Mouse (Mus musculus) left cerebral cortex, adult 2 months (tissue): ENCODE measurements around the gene Gm17783. TPM values are rescaled to one million over a fixed set of nuclear protein-coding genes. Genes with fewer than 3 reads are reported as not detected.
"Not testable (repeated sequence)": the region's sequence is repeated elsewhere in the genome, so short reads cannot be mapped to it uniquely, and the experiment has no call there.

ENCODE experiments used
- DNase-seq, 2 experiments: peaks; one replicate each; pipeline ENCODE4 v3.0.0; 2021 to 2022; ENCODE audit warnings: low spot score in 2 of 2, mixed read lengths in 1 of 2; ENCODE audit errors: extremely low spot score in 1 of 2
- H3K27ac ChIP-seq: fragments of 200-600 bp; 2 replicates; pipeline ENCODE4 v1.8.1; 2022
- H3K4me3 ChIP-seq: fragments of 200-600 bp; 2 replicates; pipeline ENCODE4 v1.8.1; 2022
- CTCF ChIP-seq: fragments of 200-600 bp; IDR thresholded peaks from 2 replicates; pipeline ENCODE4 v1.8.1; 2022; ENCODE audit warnings: antibody characterized with exemption, mild to moderate bottlenecking, moderate library complexity
- intact Hi-C: fragments of 180-260 bp; cut with DNase I; formaldehyde crosslinking; loops from one replicate; pipeline ENCODE4 v1.15.1; 2025
- total RNA-seq, 2 experiments: library from RNA; stranded (reverse); gene quantifications; 2 replicates each; pipeline ENCODE4 v1.2.3; 2021

Gm17783 gene
- total RNA-seq, 2 experiments from 2014 or later: not detected

- no peak for TF ChIP-seq CTCF
- no peak overlapping the region for H3K27ac ChIP-seq
- H3K4me3 ChIP-seq: no peak overlapping the region
- intact Hi-C loops: no loop called here
- DNase-seq: no peak
Observed at GRCm38 (mm10) chr16:45476991-45477390, 54.9 kb downstream of the Gm17783 start.

GRCm38 (mm10) chr16:45471836-45472235 is 60.0 kb downstream of the Gm17783 start:
- H3K4me3 ChIP-seq, H3K27ac ChIP-seq, DNase-seq, intact Hi-C loops: not testable (repeated sequence)

Other genes starting within 250 kb of the Gm17783 start
- gene Cd200, start 123.0 kb downstream of the Gm17783 start, total RNA-seq: 100 to 1,000 TPM in 1 of 2 experiments, 10 to 100 TPM in 1; 96.4 to 107 TPM
- gene Gm609, start 39.1 kb downstream of the Gm17783 start, total RNA-seq: under 1 TPM; 0.16 to 0.43 TPM
- not detected for gene Slc9c1, start 3.3 kb upstream of the Gm17783 start, total RNA-seq
- gene Gcsam, start 78.3 kb upstream of the Gm17783 start, total RNA-seq: not detected
- under 1 TPM; 0.21 to 0.52 TPM for gene BC016579, start 122.0 kb upstream of the Gm17783 start, total RNA-seq
- gene Tmprss7, start 161.6 kb upstream of the Gm17783 start, total RNA-seq: 1 to 10 TPM; 1.4 to 3.6 TPM
- gene Tagln3, start 192.6 kb upstream of the Gm17783 start, total RNA-seq: 100 to 1,000 TPM; 320 to 326 TPM
- gene Abhd10, start 210.9 kb upstream of the Gm17783 start, total RNA-seq: 10 to 100 TPM; 21.6 to 23.7 TPM